Mouse (Mus musculus) cerebellum, adult 2 months (tissue): ENCODE measurements around the gene 1700092M07Rik.

Experiments
- CTCF ChIP-seq: fragments of 200-500 bp; IDR thresholded peaks from 2 replicates; pipeline ENCODE4 v1.5.1; 2011; ENCODE audit warnings: low read depth, mild to moderate bottlenecking, control low read depth, low read length, moderate library complexity, borderline replicate concordance; ENCODE audit not compliant: insufficient read depth
- POLR2A ChIP-seq: fragments of 200-500 bp; IDR thresholded peaks from 2 replicates; pipeline ENCODE4 v1.6.1; 2011; ENCODE audit warnings: low read length, control low read depth, borderline replicate concordance; ENCODE audit not compliant: insufficient read depth

DNA sequence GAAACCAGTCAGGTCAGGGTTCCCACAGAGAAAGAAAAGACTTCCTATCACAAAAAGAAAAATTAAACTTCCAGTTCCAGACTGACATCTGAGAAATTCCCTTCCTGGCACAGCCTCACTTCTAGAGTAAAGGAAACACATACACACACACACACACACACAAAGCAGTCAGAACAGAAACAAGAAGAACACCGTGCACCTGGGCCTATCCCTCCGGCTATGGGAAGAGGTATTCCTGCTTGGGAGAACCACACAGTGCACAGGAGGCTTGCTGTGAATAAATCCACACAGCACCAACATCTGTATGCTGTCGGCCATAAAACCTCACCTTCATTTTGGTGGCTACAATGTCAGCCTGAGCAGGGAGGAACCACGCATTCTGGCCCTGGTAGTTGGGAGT, 29.0 kb upstream of the 1700092M07Rik start:
- TF ChIP-seq CTCF (no peak), POLR2A (no peak)
